Mouse (Mus musculus) heart, postnatal 0 days (tissue): ENCODE results near the gene Dock3. TPM values are rescaled to one million over a fixed set of nuclear protein-coding genes. Genes with fewer than 3 reads are reported as not detected.

Experiments
- ATAC-seq: fragments of 200-750 bp; cut with Nextera tagmentation; 2 replicates; pipeline ENCODE4 v1.8.0; 2017; ENCODE audit warnings: low read depth, moderate number of reproducible peaks, moderate library complexity; ENCODE audit not compliant: insufficient read depth
- DNase-seq: peaks from one replicate; pipeline ENCODE4 v3.0.0-alpha.2; 2016; ENCODE audit warnings: low spot score
- H3K27ac ChIP-seq: fragments of 300-500 bp; sonication (generic); 2 replicates; pipeline ENCODE4 v1.5.1; 2014; ENCODE audit warnings: low read depth, mild to moderate bottlenecking
- H3K27me3 ChIP-seq: fragments of 300-500 bp; sonication (generic); 2 replicates; pipeline ENCODE4 v1.6.1; 2014; ENCODE audit warnings: low read length, mixed read lengths; ENCODE audit not compliant: control insufficient read depth, insufficient read depth
- H3K36me3 ChIP-seq: fragments of 300-500 bp; sonication (generic); replicated peaks from 2 replicates; pipeline ENCODE4 v1.6.1; 2014; ENCODE audit warnings: low read length, mixed read lengths; ENCODE audit not compliant: control insufficient read depth, insufficient read depth
- H3K4me1 ChIP-seq: fragments of 300-500 bp; sonication (generic); 2 replicates; pipeline ENCODE4 v1.6.1; 2014; ENCODE audit warnings: antibody characterized with exemption; ENCODE audit not compliant: control insufficient read depth, insufficient read depth
- H3K4me2 ChIP-seq: fragments of 300-500 bp; sonication (generic); 2 replicates; pipeline ENCODE4 v1.6.1; 2014; ENCODE audit warnings: low read depth, mild to moderate bottlenecking, low read length, moderate library complexity
- H3K4me3 ChIP-seq: fragments of 300-500 bp; sonication (generic); 2 replicates; pipeline ENCODE4 v1.5.1; 2014; ENCODE audit warnings: low read depth, low read length
- H3K9ac ChIP-seq: fragments of 300-500 bp; sonication (generic); replicated peaks from 2 replicates; pipeline ENCODE4 v1.6.1; 2014; ENCODE audit warnings: low read depth, low read length, mixed read lengths
- H3K9me3 ChIP-seq: fragments of 300-500 bp; sonication (generic); replicated peaks from 2 replicates; pipeline ENCODE4 v1.6.1; 2016; ENCODE audit warnings: low read length; ENCODE audit not compliant: control insufficient read depth
- CTCF ChIP-seq: IDR thresholded peaks from 2 replicates; pipeline ENCODE4 v1.5.1; 2016; ENCODE audit warnings: antibody characterized with exemption, control low read depth, low read depth
- EP300 ChIP-seq: IDR thresholded peaks from 2 replicates; pipeline ENCODE4 v1.6.1; 2016; ENCODE audit warnings: antibody characterized with exemption, low read depth
- WGBS: fragments of 180-500 bp; shearing (Covaris S2); extraction: QIAGEN DNeasy Blood & Tissue Kit; methylation state at CpG from one replicate; pipeline ENCODE4 v1.1.7; 2014; 5-methylcytosine and 5-hydroxymethylcytosine counted together
- polyA plus RNA-seq: library from polyadenylated mRNA; unstranded; fragments of >200 nt; fragmentation: Nextera tagmentation; extraction: Ambion mirVana; gene quantifications from 2 replicates; pipeline ENCODE4 v1.2.1, GENCODE M21; 2015
- total RNA-seq: library from RNA; depleted of rRNA; stranded (reverse); fragments of >200 nt; gene quantifications from 2 replicates; pipeline ENCODE4 v1.2.3, GENCODE M21; 2014; ENCODE audit warnings: low replicate concordance

The Dock3 gene
- total and polyA plus RNA-seq, 2 experiments from 2014 or later: 0.16 to 11.6 TPM

DNA sequence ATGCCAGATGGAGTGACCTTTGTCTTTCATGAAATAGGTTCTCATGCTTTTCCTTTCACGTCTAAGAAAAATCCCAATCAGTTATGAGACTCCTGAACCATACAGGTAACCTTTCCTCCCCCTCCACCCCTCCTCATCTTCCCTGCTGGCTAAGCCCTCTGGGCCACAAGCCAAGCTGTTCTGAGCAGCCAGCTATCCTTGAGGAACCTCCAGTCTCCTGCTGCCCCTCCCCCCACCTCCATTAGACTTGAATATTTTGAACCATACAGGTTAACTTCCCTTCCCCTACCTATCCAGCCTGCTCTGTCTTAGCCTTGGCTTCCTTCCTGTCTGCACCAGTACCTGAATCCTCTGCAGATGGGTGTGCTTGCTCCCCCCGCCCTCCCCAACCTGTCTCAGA lies 204.1 kb downstream of the Dock3 start:
- 67% methylated on average over 2 of the region's 2 CpGs for WGBS
- Histone ChIP-seq H3K27me3 (no peaks in the 10 kb centered on the region), H3K4me1 (no peaks in the 10 kb centered on the region), H3K9ac (no peak overlapping the region), H3K36me3 (no peaks in the 10 kb centered on the region), H3K4me3 (no peak overlapping the region), H3K27ac (no peak overlapping the region), H3K9me3 (no peaks in the 10 kb centered on the region), H3K4me2 (no peak overlapping the region)
- no peak for TF ChIP-seq EP300
- TF ChIP-seq CTCF: no peak
- no peak for ATAC-seq
- no peak for DNase-seq

DNA sequence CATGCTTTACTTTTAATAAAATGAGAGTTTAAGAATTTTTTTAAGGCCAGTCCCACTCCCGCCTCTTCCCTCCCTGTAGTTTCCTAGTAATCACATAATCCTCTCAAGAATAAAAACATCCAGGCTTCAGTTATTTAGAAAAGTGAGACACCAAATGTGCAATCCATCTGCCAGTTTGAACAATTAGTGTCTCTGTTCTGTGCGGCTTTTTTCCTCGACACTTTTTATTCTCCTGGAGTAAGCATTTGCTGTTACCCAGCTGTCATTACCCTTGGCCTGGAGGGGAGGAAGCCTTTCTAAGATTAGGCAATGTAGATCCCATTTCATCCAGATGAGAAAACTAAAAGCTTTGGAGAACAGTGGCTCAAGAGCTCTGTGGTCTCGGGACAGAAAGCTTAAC lies 221.9 kb downstream of the Dock3 start:
- Histone ChIP-seq H3K36me3 (no peaks in the 10 kb centered on the region), H3K4me1 (no peaks in the 10 kb centered on the region), H3K9me3 (no peaks in the 10 kb centered on the region), H3K4me3 (no peak overlapping the region), H3K9ac (no peak overlapping the region), H3K27ac (no peak overlapping the region), H3K27me3 (no peaks in the 10 kb centered on the region), H3K4me2 (no peak overlapping the region)
- TF ChIP-seq CTCF (no peak), EP300 (no peak)
- WGBS: 78% methylated on average over 4 of the region's 4 CpGs
- ATAC-seq (no peak), DNase-seq (no peak)

GRCm38 (mm10) chr9:107003187-107003586 lies 228.5 kb downstream of the Dock3 start:
- Histone ChIP-seq H3K4me3 (no peak overlapping the region), H3K27ac (no peak overlapping the region), H3K27me3 (no peaks in the 10 kb centered on the region), H3K9me3 (no peaks in the 10 kb centered on the region), H3K4me2 (no peak overlapping the region), H3K9ac (no peak overlapping the region), H3K36me3 (no peaks in the 10 kb centered on the region), H3K4me1 (no peaks in the 10 kb centered on the region)
- ATAC-seq (no peak), DNase-seq (no peak)
- 59% methylated on average over 2 of the region's 2 CpGs for WGBS
- TF ChIP-seq CTCF: no peak
- no peak for TF ChIP-seq EP300

- TF ChIP-seq EP300 (no peak), CTCF (peak; percentile 45; the same call in 1 of the 2 replicates)
- H3K9ac ChIP-seq: no peak overlapping the region
- no peaks in the 10 kb centered on the region for H3K4me1 ChIP-seq
- H3K27ac ChIP-seq: no peak overlapping the region
- H3K27me3 ChIP-seq: no peaks in the 10 kb centered on the region
- no peak for ATAC-seq
- H3K36me3 ChIP-seq: no peaks in the 10 kb centered on the region
- H3K9me3 ChIP-seq: no peaks in the 10 kb centered on the region
- H3K4me2 ChIP-seq: no peak overlapping the region
- H3K4me3 ChIP-seq: no peak overlapping the region
- no peak for DNase-seq
- 52% methylated on average over 3 of the region's 3 CpGs for WGBS
These were observed 261.0 kb downstream of the Dock3 start for GRCm38 (mm10) chr9:106970742-106971141.

GRCm38 (mm10) chr9:106958452-106958851 lies 273.3 kb downstream of the Dock3 start:
- Histone ChIP-seq H3K27me3 (no peaks in the 10 kb centered on the region), H3K4me1 (no peaks in the 10 kb centered on the region), H3K9ac (no peak overlapping the region), H3K36me3 (no peaks in the 10 kb centered on the region), H3K9me3 (no peaks in the 10 kb centered on the region), H3K4me2 (no peak overlapping the region), H3K27ac (no peak overlapping the region), H3K4me3 (no peak overlapping the region)
- ATAC-seq (no peak), DNase-seq (no peak)
- TF ChIP-seq CTCF (no peak), EP300 (no peak)
- WGBS: 51% methylated on average over 1 of the region's 1 CpGs

DNA sequence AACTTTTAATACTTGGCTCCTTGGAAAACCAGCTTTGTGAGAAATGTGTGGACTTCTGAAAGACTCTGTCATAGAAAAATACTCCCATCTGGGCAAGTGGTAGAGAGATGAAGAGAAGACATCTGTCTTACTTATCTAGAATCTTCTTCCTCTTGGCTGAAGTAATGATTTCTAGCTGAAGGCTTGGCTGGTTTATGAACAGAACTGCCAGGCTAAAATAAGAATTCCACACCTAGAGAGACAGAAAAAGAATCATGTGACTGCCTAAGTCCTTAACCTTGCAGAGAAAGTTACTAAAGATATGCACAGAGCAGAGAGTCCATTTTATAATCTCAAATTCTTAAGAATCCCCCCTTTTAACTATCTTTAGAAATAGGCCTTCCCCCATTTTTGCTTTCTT lies 276.2 kb downstream of the Dock3 start:
- H3K27ac ChIP-seq: no peak overlapping the region
- H3K36me3 ChIP-seq: no peaks in the 10 kb centered on the region
- no peak for TF ChIP-seq EP300
- no peak for TF ChIP-seq CTCF
- H3K4me3 ChIP-seq: no peak overlapping the region
- no peaks in the 10 kb centered on the region for H3K4me1 ChIP-seq
- no peaks in the 10 kb centered on the region for H3K9me3 ChIP-seq
- no peak overlapping the region for H3K4me2 ChIP-seq
- no peak overlapping the region for H3K9ac ChIP-seq
- ATAC-seq (no peak), DNase-seq (no peak)
- H3K27me3 ChIP-seq: no peaks in the 10 kb centered on the region
